Mouse (Mus musculus): ENCODE results near the gene Myocos. TPM values are rescaled to one million over a fixed set of nuclear protein-coding genes. Genes with fewer than 3 reads are reported as not detected.

Myocos gene
- not detected in 2 replicates for polyA plus RNA-seq (2012; ENCODE audit: low replicate concordance)

DNA sequence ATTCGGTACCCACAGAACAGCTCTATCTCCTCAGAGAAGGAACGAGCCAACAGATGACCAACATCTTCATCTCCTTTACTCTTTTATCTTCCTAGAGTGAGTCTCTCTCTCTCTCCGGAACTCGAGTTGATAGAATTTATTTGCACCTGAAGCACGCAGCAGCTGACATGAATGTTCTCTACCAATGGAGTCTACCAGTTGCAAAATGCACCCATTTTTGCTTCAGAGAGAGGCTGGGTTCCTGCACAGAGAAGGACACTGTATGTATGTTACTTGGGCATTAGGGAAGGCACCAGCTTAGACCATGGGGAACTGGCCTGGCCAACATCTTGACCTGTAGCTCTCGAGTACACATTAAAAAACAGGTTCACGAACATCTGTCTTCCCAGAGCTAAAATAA, at the start of gene Myocos:
TSS of gene Myocos (minus strand) at position 101 of the 400 bp plus-strand sequence.

DNA sequence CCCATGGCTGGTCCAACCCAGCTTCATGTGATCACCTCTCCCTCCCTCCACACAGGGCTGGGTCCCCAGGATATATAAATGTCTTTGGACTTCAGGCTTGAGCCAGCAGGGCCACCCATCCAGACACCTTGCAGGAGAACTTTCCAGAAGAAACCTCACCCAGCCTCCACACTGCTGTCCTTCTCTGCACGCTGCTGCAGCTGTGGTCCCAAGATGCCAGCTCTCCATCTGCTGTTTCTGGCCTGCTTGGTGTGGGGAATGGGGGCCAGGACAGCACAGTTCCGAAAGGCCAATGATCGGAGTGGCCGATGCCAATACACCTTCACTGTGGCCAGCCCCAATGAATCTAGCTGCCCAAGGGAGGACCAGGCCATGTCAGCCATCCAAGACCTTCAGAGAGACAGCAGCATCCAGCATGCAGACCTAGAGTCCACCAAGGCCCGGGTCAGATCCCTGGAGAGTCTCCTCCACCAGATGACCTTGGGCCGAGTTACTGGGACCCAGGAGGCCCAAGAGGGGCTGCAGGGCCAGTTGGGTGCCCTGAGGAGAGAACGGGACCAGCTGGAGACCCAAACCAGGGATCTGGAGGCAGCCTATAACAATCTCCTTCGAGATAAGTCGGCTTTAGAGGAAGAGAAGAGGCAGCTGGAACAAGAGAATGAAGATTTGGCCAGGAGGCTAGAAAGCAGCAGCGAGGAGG, 18.8 kb downstream of the Myocos start, which contains the start of gene Myoc:
TSS of gene Myoc (plus strand) at position 105 of the 700 bp plus-strand sequence.

Other genes with a start within 250 kb of the Myocos start
- gene Dnm3, start 180.2 kb downstream of the Myocos start, polyA plus RNA-seq (2012; ENCODE audit: low replicate concordance), result 0.63 and 1.0 TPM in 2 replicates
- 5.0 and 7.7 TPM in 2 replicates for gene Mettl13, start 109.7 kb downstream of the Myocos start, polyA plus RNA-seq (2012; ENCODE audit: low replicate concordance)
- 4.2 and 4.7 TPM in 2 replicates for gene Vamp4, start 87.7 kb downstream of the Myocos start, polyA plus RNA-seq (2012; ENCODE audit: low replicate concordance)
- not detected in 2 replicates for gene Myoc, start 19.1 kb downstream of the Myocos start, polyA plus RNA-seq (2012; ENCODE audit: low replicate concordance)
- gene Prrc2c, start 82.3 kb upstream of the Myocos start, polyA plus RNA-seq (2012; ENCODE audit: low replicate concordance), result 35.5 and 58.9 TPM in 2 replicates
- gene Fmo4, start 155.8 kb upstream of the Myocos start, polyA plus RNA-seq (2012; ENCODE audit: low replicate concordance), result not detected in 2 replicates
- gene Fmo1, start 208.4 kb upstream of the Myocos start, polyA plus RNA-seq (2012; ENCODE audit: low replicate concordance), result not detected in 2 replicates
- 0.06 TPM in 1 of 2 replicates, not detected in the other for gene Fmo2, start 240.5 kb upstream of the Myocos start, polyA plus RNA-seq (2012; ENCODE audit: low replicate concordance)

All from leukemia stem cell, adult 10-12 weeks (primary cell).